Mouse (Mus musculus) thymus, adult 2 months (tissue): Measurements from ENCODE around the gene H60b. TPM values are rescaled to one million over a fixed set of nuclear protein-coding genes. Genes with fewer than 3 reads are reported as not detected.

ENCODE experiments used
- DNase-seq: peaks from one replicate; pipeline ENCODE4 v3.0.0; 2021
- H3K27ac ChIP-seq: fragments of 200-500 bp; 2 replicates; pipeline ENCODE4 v1.5.1; 2012; ENCODE audit warnings: low read length, control low read depth; ENCODE audit not compliant: control insufficient read depth, insufficient read depth
- H3K27me3 ChIP-seq: fragments of 200-500 bp; 2 replicates; pipeline ENCODE4 v1.6.1; 2012; ENCODE audit warnings: mild to moderate bottlenecking, low read length, moderate library complexity, mixed read lengths; ENCODE audit not compliant: control insufficient read depth, insufficient read depth
- H3K36me3 ChIP-seq: fragments of 200-500 bp; 2 replicates; pipeline ENCODE4 v1.6.1; 2012; ENCODE audit warnings: mild to moderate bottlenecking, low read length, moderate library complexity; ENCODE audit not compliant: control insufficient read depth, insufficient read depth
- H3K4me1 ChIP-seq: fragments of 200-500 bp; replicated peaks from 2 replicates; pipeline ENCODE4 v1.6.1; 2012; ENCODE audit warnings: low read length; ENCODE audit not compliant: control insufficient read depth, insufficient read depth
- H3K4me3 ChIP-seq: fragments of 200-500 bp; 2 replicates; pipeline ENCODE4 v1.5.1; 2012; ENCODE audit warnings: mild to moderate bottlenecking, low read length, control low read depth, moderate library complexity; ENCODE audit not compliant: control insufficient read depth, insufficient read depth
- CTCF ChIP-seq: fragments of 200-500 bp; IDR thresholded peaks from 2 replicates; pipeline ENCODE4 v1.5.1; 2012; ENCODE audit warnings: mild to moderate bottlenecking, control low read depth, low read length, moderate library complexity, borderline replicate concordance; ENCODE audit not compliant: control insufficient read depth, poor library complexity, insufficient read depth; ENCODE audit errors: extremely low read depth
- POLR2A ChIP-seq: fragments of 200-500 bp; IDR thresholded peaks from 2 replicates; pipeline ENCODE4 v1.6.1; 2012; ENCODE audit warnings: mild to moderate bottlenecking, low read length, control low read depth, moderate library complexity; ENCODE audit not compliant: control insufficient read depth, poor library complexity, insufficient read depth; ENCODE audit errors: extremely low read depth
- WGBS: fragments of 180-500 bp; shearing (Covaris S2); methylation state at CpG from one replicate; pipeline ENCODE4 v1.1.7; 2018; 5-methylcytosine and 5-hydroxymethylcytosine counted together
- polyA plus RNA-seq: library from polyadenylated mRNA; depleted of rRNA; stranded (reverse); fragments of >200 nt; gene quantifications from 2 replicates; pipeline ENCODE4 v1.2.3, GENCODE M21; 2012

The H60b gene
- polyA plus RNA-seq, 1 experiment, result not detected

GRCm38 (mm10) chr10:22282816-22283215, 124.4 kb downstream of the H60b start:
- no peaks in the 10 kb centered on the region for H3K27me3 ChIP-seq
- no peak overlapping the region for H3K4me3 ChIP-seq
- H3K27ac ChIP-seq, result no peak overlapping the region
- no peak for TF ChIP-seq CTCF
- no peak for TF ChIP-seq POLR2A
- H3K36me3 ChIP-seq, result no peaks in the 10 kb centered on the region
- no peak for DNase-seq
- peaks cover 6% of the 10 kb centered on the region; the same call in 1 of the 2 replicates for H3K4me1 ChIP-seq
- WGBS, result 8% methylated on average over 6 of the region's 6 CpGs

- Histone ChIP-seq H3K27me3 (no peaks in the 10 kb centered on the region), H3K27ac (no peak overlapping the region), H3K4me1 (0 out of 2 replicates have a peak, but pooled peaks cover 6% of the 10 kb centered on the region), H3K36me3 (no peaks in the 10 kb centered on the region), H3K4me3 (no peak overlapping the region)
- TF ChIP-seq CTCF, result no peak
- no peak for TF ChIP-seq POLR2A
- no peak for DNase-seq
- 24% methylated on average over 1 of the region's 1 CpGs for WGBS
These were observed 137.3 kb downstream of the H60b start for GRCm38 (mm10) chr10:22295676-22296075.

GRCm38 (mm10) chr10:22297033-22297762, 138.8 kb downstream of the H60b start:
- no peak overlapping the region for H3K4me3 ChIP-seq
- H3K27ac ChIP-seq, result no peak overlapping the region
- DNase-seq, result no peak
- no peak for TF ChIP-seq CTCF
- no peak for TF ChIP-seq POLR2A
- 53% methylated on average over 5 of the region's 5 CpGs for WGBS
- H3K4me1 ChIP-seq, result peaks cover 9% of the 10 kb centered on the region; the same call in 1 of the 2 replicates
- H3K36me3 ChIP-seq, result no peaks in the 10 kb centered on the region
- no peaks in the 10 kb centered on the region for H3K27me3 ChIP-seq

- Histone ChIP-seq H3K4me1 (peaks cover 9% of the 10 kb centered on the region; the same call in 1 of the 2 replicates), H3K36me3 (no peaks in the 10 kb centered on the region), H3K4me3 (no peak overlapping the region), H3K27ac (no peak overlapping the region), H3K27me3 (no peaks in the 10 kb centered on the region)
- TF ChIP-seq POLR2A (no peak), CTCF (no peak)
- WGBS, result 72% methylated on average over 8 of the region's 8 CpGs
- DNase-seq, result no peak
These were observed 139.5 kb downstream of the H60b start for GRCm38 (mm10) chr10:22297766-22298461.

GRCm38 (mm10) chr10:22299324-22299723, 140.9 kb downstream of the H60b start:
- 50% methylated on average over 2 of the region's 2 CpGs for WGBS
- DNase-seq, result no peak
- H3K4me1 ChIP-seq, result peaks cover 9% of the 10 kb centered on the region; the same call in 1 of the 2 replicates

GRCm38 (mm10) chr10:22301641-22302040, 143.3 kb downstream of the H60b start:
- DNase-seq, result no peak
- H3K27me3 ChIP-seq, result no peaks in the 10 kb centered on the region
- H3K4me3 ChIP-seq, result no peak overlapping the region; the same call in 1 of the 2 replicates
- H3K4me1 ChIP-seq, result peaks cover 16% of the 10 kb centered on the region
- no peaks in the 10 kb centered on the region for H3K36me3 ChIP-seq
- peak overlapping the region; percentile 98 for H3K27ac ChIP-seq
- TF ChIP-seq POLR2A, result no peak
- TF ChIP-seq CTCF, result no peak
- 59% methylated on average over 1 of the region's 1 CpGs for WGBS

More at GRCm38 (mm10) chr10:22299324-22299723, 140.9 kb downstream of the H60b start:
- H3K27ac ChIP-seq, result no peak overlapping the region
- H3K36me3 ChIP-seq, result no peaks in the 10 kb centered on the region
- H3K27me3 ChIP-seq, result no peaks in the 10 kb centered on the region
- no peak overlapping the region for H3K4me3 ChIP-seq
- TF ChIP-seq POLR2A (no peak), CTCF (no peak)
